Mouse (Mus musculus) spleen, adult 2 months (tissue): ENCODE data around the gene Tubg2.

Source experiments
- CTCF ChIP-seq: fragments of 200-500 bp; IDR thresholded peaks from 2 replicates; pipeline ENCODE4 v1.5.1; 2011; ENCODE audit warnings: mild to moderate bottlenecking, inconsistent platforms; ENCODE audit not compliant: insufficient read depth, insufficient read length, insufficient replicate concordance; ENCODE audit errors: extremely low read depth
- POLR2A ChIP-seq: fragments of 200-500 bp; IDR thresholded peaks from 2 replicates; pipeline ENCODE4 v1.6.1; 2011; ENCODE audit warnings: low read depth, low read length, inconsistent platforms

GRCm38 (mm10) chr11:101131701-101132100 lies 24.0 kb upstream of the Tubg2 start:
- TF ChIP-seq CTCF (no peak), POLR2A (no peak)
